Mouse (Mus musculus) NIH3T3 (cell line): Measurements from ENCODE around the gene Icam4.
"Not testable (repeated sequence)": the region's sequence is repeated elsewhere in the genome, so short reads cannot be mapped to it uniquely, and the experiment has no call there.

ENCODE experiments used
- DNase-seq: peaks from one replicate; pipeline ENCODE4 v3.0.0-alpha.2; 2012; ENCODE audit warnings: low read depth

The Icam4 gene

GRCm38 (mm10) chr9:21034481-21035085, 5.4 kb downstream of the Icam4 start:
- DNase-seq = no peak

- no peak for DNase-seq
Observed at GRCm38 (mm10) chr9:21035586-21035985, 6.4 kb downstream of the Icam4 start.

- no peak for DNase-seq
Observed at GRCm38 (mm10) chr9:21036161-21036560, 7.0 kb downstream of the Icam4 start.

GRCm38 (mm10) chr9:21036666-21037065, 7.5 kb downstream of the Icam4 start:
- DNase-seq = no peak

- no peak for DNase-seq
Observed at GRCm38 (mm10) chr9:21037481-21037891, 8.3 kb downstream of the Icam4 start.

- DNase-seq = no peak
Observed at GRCm38 (mm10) chr9:21039779-21040178, 10.6 kb downstream of the Icam4 start.

GRCm38 (mm10) chr9:21041308-21041707, 12.1 kb downstream of the Icam4 start:
- peak; percentile 44 for DNase-seq

GRCm38 (mm10) chr9:21043563-21043962, 14.4 kb downstream of the Icam4 start:
- DNase-seq = no peak

- not testable (repeated sequence) for DNase-seq
Observed at GRCm38 (mm10) chr9:21044785-21045184, 15.6 kb downstream of the Icam4 start.

GRCm38 (mm10) chr9:21045235-21045634, 16.1 kb downstream of the Icam4 start:
- no peak for DNase-seq

GRCm38 (mm10) chr9:21051578-21051977, 22.4 kb downstream of the Icam4 start:
- DNase-seq = no peak

- DNase-seq = peak; percentile 29
Observed at GRCm38 (mm10) chr9:21062928-21063327, 33.8 kb downstream of the Icam4 start.

- no peak for DNase-seq
Observed at GRCm38 (mm10) chr9:21067006-21067684, 38.0 kb downstream of the Icam4 start, which contains the start of gene Zglp1. Gene Zglp1, minus strand, starts transcription at chr9:21067093.

GRCm38 (mm10) chr9:21072641-21073040, 43.5 kb downstream of the Icam4 start:
- peak; percentile 38 for DNase-seq

GRCm38 (mm10) chr9:21073044-21073840, 44.1 kb downstream of the Icam4 start, which contains the start of the genes Gm49373 and Fdx1l:
Gene Gm49373, minus strand, starts transcription at chr9:21073096.
Gene Fdx1l, minus strand, starts transcription at chr9:21073614.
- DNase-seq = peak; percentile 89

GRCm38 (mm10) chr9:21074173-21074572, 45.0 kb downstream of the Icam4 start:
- DNase-seq = no peak

- DNase-seq = no peak
Observed at GRCm38 (mm10) chr9:21075625-21076024, 46.5 kb downstream of the Icam4 start.
